Mouse (Mus musculus): ENCODE data around the gene Nat9.

Nat9 gene

DNA sequence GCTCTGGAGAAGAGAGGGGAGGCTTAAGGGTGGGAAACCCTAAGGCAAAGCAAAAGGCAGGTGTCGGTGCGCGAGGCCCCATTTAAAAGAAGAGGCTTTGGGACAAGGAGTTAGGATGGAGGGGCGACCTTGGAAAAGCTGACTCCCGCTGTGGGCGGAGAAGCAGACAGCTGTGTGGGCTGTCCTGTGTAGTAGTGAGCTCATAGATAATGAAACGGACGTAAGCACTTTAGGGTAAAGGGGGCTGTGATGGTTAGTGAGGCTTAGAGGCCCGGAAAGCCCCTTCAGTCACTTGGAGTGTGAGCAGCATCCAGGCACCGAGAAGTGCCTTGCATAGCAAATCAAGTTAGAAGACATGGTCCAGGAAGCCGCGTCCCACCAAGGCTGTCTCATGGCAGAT is at the start of gene Nat9:
TSS of gene Nat9 (minus strand) at position 167 of the 400 bp plus-strand sequence.
- no peak for DNase-seq (ENCODE audit: low spot score in 2 of 2)

DNA sequence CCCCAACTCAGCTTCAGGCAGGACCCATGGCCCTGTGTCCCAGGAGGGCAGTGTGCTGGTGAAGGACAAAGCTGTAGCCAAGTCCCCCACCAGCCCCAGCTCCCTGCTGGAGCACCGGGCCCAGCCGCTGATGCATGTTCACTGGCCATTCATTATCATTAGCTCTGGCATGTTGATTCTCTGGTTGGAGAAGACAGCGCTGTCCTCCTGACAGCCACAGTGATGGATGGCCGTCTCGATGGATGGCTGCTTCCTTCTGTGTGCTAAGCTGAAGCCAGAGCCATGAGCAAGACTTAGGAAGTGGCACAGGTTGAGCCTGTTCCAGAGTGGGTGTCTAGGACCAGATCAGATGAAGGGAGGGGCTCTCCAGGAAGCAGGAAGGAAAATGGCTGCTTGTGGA is 48.9 kb upstream of the Nat9 start:
- DNase-seq (ENCODE audit: low spot score in 2 of 2) = no peak

DNA sequence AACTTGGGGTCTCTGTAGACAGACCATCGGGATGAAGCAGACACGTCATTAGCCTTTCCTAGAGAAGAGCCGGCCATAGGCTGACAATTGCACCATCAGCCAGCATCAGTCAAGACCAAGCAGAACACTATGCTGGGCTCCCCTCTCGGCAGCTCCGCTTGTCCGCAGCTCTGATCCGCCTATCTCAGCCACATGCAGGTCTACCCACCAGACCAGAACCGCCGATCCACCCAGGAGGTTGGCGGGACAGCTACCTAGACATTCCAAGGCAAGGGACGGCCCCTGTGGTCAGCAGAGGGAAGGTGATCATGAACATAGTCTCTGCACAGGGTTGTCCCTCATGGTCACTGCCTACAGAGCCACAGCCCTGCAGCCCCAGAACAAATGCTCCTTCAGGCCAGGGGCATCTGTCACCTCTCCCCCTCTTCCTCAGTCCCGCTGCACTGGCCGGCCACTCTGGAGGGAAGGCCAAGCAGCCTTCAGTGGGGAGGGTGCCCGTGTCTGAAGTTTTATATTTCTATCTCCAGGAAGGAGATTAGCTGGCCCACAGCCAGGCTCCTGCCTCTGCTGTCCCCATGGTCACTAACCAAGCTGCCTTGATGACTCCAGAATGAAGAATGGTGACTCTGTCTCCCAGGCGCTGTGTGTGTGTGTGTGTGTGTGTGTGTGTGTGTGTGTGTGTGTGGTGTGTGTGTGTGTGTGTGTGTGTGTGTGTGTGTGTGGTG is 46.8 kb upstream of the Nat9 start:
- no peak for DNase-seq (ENCODE audit: low spot score in 2 of 2)

DNA sequence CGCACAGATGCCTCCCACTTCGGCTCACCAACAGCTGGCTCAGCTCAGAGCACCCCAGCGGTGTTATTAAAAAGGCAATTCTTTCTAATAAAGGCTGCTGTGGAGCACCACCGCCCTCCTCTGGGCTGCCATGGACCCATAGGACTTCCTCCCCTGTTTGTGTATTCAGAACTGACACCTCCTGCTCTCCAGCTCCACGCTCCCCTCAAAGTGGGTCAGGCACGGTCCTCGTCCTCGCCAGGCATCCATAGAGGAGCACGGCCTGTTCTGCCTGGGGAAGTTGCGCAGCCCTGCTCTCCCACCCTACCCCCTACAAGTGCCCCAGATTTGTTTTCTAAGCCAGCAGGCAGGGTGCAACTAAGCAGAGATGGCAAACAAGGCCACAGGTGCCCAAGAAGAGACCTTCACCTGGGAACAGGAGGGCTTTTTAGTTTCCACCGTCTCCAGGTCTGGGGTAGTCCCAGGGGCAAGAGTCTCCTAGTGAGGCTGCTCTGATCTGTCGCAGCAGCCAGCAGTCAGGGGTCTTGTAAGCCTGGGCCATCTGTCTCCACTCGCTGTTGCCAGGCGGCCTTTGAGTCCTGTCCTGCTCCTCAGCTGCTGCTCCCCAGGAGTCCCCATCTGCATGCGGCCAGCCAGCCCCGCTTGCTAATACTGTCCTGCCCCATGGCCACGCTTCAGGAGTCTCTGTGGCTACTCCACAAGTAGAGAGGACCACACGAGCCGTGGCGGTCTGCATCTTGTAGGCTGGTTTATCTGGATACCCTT is 46.0 kb upstream of the Nat9 start:
- DNase-seq (ENCODE audit: low spot score in 2 of 2) = peak; percentile 40 to 47

DNA sequence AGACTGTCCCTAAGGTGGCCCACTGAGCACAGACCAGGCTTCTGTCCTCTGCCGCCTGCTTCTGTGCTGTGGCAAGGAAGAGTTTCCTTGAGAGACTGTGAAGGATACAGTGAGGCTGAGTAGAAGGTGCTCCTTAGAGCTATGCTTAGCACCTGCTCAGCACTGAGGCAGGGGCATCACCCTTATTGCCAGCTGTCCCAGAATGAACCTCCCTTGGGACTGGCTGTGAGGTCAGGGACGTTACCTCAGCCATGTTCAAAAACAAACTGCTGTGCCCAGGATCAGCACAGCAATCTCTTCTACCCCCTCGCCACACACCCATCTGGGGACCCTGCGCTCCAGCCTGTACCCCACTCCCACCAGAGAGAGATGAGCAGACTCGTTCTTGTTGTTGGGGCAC is 45.2 kb upstream of the Nat9 start:
- no peak for DNase-seq (ENCODE audit: low spot score in 2 of 2)

DNA sequence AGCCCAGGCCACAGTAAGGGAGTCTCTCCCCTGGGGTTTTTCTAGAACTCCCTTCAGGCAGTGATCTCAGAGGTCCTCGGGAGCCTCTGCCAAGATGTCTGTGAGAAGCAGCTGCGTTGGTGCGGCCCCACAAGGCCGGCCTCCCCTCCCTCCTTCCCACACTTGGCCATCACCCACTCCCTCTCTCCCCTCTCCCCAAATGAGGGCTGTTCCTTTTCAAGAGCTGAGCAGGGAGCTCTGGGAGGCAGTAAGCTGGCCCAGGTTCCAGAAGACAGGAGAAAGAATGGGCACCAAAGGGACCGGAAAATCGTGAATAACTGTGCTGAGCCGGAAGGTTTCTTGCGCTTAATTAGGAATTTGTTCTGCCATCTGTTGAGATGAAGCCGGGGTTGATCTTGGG is 44.3 kb upstream of the Nat9 start:
- peak in 1 of 2 experiments; percentile 13 for DNase-seq (ENCODE audit: low spot score in 2 of 2)

DNA sequence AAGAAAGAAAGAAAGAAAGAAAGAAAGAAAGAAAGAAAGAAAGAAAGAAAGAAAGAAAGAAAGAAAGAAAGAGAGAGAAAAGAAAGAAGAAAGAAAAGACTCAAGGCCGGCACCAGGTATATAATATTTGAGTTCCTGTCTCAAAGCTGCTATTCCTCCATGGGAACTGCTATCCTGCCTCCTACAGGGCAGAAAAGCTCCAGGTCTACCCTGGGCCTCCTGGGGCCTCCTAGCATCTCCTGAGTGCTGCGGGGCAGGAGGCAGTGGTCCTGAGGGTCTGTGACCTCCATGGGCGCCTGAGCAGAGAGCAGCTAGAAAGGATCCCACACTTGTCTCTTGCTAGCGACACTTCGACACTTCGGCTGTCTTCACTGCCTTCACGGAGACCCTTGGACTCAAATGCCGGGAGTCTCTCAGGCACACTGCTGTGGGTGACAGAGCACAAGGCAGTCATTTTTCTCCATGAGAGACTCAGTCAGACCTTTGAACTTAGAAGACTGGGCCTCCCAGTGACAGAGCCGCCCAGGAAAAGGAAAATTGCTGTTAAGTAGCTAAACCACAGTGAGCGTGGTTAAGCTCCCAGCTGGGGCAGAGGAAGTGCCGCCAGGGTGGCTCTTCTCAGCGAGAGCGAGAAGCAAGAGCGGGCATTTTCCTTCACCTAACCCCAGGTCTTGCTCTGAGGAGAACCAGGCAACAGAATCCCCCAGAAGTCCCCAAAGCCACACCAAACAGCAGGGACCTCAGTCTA is 43.7 kb upstream of the Nat9 start:
- DNase-seq (ENCODE audit: low spot score in 2 of 2) = no peak

DNA sequence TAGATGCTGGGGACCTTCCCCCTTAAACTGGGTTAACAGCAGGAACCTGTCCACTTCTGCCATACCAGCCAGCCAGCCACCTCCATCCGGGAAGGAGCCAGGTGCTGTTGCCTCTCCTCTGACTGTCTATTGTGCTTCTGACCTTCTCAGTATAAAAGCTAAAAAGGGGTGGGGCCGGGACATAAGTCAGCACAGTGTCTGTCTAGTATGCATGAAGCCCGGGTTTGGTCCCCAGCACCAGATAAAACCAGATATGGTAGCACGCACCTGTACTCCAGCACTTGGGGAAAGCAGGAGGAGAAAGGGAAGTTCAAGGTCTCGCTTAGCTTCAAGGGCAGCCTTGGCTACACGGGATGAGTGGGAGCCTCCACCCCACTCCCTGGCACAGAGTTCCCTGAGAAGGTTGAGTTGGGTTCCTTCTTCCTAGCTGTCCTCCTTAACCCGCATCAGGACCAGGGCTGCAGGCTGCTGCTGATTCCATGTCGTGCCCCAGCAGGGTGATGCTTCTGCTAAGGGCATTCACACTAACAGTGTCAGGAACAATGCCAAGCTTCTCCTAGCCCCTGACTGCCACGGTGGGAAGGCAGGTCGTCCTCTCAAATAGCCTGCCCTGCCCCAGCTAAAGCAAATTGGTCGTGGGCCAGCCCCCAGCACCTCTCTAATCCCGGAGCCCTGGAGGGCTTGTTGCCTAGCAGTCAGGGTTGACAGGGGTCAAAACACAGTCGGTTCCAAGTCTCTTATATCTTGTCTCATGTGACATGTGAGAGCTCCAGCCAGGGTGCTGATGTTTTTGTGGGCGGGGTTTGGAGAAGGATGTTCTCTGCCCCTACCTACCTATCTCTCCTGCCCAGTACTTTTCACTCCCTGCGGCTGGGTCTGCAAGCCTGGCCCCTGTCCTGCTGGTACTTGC is 41.6 kb upstream of the Nat9 start:
- DNase-seq (ENCODE audit: low spot score in 2 of 2) = no peak

DNA sequence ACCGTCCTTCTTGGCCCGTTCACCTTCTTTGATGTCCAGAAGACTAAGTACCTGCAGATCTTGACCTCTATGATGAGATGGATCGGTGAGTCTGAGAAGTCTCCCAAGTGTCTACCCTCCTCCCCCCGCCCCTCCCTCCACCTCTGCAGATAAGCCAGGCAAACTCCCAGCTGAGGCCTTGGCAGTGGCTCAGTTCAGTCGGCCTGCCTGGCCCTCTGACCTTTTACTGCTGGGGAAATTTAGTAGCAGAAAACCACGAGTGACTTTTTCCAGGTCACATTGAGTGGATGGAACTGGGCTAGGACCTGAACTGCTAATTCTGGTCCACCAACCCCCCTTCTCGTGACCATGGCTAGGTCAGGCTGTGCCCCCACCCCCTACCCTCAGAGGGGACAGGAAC is 40.8 kb upstream of the Nat9 start:
- DNase-seq (ENCODE audit: low spot score in 2 of 2) = no peak

DNA sequence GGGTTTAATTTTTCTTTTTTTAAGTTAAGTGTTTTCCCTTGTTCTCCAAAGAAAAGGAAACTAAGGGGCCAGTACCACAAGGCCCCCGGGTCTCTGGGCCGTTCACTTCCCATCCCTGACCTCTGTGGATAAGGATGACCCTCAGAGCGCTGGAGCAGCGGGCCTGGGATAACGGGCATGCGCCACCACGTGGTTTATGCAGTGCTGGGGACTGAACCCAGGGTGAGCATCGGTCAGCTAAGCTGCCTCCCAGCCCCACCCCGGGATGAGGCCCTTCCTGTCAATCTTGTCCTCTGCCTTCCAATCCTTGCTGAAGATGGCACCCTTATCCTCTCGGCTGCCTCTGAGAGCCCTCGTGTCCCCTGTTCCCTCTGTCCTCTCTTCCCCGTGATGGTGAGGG is 40.0 kb upstream of the Nat9 start:
- DNase-seq (ENCODE audit: low spot score in 2 of 2) = no peak

DNA sequence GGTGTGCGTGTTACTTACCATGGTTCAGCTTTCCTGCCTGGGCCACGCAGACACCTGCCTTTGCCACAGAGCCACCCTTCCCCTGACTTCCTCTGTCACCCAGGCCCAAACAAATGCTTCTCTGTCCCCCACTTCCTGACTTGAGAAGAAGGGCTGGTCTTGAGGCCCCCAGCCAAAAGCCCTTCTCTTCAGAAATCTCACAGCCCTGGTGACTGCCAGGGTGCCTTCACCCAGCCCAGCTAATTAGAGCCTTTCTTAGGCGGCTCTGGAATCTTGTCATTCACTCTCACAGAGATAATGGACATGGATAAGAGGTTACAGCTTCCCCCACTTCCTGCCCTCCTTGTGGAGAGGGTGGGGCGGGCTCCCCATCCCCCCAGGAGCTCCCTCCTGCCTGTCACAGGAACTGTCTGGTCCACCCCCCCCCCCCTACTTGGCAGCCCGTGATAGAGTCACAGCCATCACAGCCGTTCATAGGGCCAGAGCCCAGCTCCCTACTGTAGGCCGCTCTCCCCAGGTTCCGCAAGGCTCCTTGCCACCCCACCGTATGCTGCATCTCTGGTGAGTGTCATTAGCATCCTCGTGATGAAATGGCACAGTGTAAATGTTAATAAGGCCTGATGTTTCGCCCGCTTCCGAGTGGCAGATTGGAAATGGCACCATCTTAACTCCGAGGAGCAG is 39.3 kb upstream of the Nat9 start:
- DNase-seq (ENCODE audit: low spot score in 2 of 2) = no peak

DNA sequence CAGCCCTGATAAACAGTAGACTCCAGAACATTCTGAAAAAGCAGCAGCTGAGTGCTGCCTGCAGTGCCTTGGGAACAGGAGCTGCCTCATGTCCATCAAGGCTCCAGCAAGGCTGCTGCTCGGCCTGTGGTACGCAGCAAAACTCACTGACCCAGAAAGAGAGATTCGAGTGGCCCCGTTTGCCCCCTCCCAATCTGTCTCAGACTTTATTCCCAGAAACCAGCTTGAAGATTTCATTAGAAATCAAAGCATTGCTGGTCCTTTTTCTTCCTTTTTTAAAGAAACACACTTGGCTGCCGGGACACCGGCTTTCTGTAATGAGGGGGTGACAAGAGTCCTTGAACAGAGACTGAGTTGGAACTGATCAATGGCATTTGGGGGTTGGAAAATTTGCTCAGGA is 37.6 kb upstream of the Nat9 start:
- DNase-seq (ENCODE audit: low spot score in 2 of 2) = no peak

DNA sequence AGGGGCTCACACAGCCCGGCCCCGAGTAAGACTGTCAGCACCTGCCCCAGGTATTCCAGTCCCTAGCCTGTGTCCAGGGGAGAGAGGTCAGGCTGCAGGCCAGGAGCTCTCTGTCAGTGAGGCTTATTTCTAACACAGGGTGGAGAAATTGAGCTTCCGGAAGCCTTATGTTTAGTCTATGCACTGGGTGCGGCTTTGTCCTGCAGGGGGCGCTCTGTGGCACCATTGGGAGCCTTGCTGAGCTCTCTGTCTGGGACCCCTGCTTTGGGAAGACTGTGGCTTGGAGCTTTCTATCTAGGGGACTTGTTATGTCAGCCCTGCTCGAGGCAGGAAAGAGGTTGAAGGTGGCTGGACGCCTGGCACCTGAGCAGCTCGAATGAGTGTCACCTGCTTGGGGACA is 37.2 kb upstream of the Nat9 start:
- DNase-seq (ENCODE audit: low spot score in 2 of 2) = no peak

DNA sequence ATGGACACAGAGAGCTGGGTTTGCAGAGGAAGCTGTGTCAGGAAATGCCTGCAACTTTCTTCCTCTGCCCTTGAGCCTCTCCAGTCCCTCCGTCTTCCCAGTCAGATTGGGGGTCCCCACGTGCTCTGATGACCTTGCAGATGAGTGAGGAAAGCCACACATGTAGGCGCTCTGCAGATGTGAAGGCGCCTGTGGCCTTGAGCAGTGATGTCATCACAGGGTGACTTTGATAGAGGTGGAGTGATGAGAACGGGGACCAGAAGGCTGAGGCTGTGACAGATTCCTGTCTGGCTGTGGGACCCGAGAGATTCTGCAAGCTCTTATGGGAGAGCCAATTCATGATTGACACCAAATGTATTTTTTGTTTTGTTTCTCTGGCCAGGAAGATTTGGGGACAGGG is 36.2 kb upstream of the Nat9 start:
- no peak for DNase-seq (ENCODE audit: low spot score in 2 of 2)

DNA sequence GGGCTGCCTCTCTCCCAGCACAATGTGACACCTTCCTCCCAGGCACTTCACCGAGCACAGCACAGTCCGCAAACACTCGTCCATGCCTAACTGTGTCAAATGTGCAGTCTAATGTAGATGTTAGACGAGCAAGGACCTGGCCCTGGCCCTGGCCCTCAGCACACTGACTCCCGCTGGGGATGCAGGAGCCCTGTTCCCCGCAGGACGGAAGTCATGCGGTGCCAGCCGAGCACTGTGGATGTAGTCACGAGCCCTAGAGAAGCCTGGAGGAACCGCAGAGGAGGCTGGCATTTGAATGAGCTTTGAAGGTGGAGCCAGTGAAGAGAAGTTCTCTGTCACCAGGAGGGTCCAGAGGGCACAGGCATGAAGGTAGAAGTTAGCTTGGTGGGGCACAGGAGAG is 35.8 kb upstream of the Nat9 start:
- DNase-seq (ENCODE audit: low spot score in 2 of 2) = no peak

DNA sequence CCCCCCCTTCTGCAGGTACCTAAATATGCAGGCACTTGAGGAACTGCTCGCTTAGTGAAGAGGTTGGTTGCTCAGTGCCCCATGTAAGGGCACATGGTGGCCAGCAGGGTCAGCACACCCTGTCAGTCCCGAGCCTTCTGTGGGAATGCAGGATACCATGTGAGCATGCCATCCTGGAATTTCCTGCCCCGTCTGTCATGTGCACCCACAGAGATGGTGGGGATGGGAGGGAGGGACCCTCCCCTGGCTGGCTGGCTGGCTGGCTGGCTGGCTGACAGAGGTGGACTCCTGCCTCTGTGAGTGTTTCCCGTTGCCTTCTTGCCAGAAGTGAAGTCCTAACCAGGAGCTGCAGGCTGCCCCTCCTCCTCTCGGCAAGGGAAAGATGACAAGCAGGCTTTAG is 34.9 kb upstream of the Nat9 start:
- no peak for DNase-seq (ENCODE audit: low spot score in 2 of 2)

DNA sequence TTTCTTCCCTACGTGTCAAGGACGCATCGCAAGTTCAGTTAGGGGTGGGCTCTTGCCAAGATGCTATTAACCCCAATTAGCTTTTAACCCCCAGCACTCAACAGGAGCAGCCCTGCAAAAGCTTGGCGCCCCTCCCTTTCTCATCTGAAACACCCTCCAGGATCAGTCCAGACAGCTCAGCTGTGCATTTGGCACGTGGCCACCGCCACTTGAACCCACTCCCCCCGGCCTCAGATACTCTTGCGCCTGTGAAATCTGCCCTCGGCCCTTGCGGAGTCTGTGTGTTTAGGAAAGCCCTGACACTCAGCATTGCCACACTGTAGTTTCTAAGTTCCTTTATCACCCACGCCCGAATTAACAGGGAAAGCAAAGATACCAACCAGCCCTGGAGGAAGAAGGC is 34.4 kb upstream of the Nat9 start:
- DNase-seq (ENCODE audit: low spot score in 2 of 2) = no peak

DNA sequence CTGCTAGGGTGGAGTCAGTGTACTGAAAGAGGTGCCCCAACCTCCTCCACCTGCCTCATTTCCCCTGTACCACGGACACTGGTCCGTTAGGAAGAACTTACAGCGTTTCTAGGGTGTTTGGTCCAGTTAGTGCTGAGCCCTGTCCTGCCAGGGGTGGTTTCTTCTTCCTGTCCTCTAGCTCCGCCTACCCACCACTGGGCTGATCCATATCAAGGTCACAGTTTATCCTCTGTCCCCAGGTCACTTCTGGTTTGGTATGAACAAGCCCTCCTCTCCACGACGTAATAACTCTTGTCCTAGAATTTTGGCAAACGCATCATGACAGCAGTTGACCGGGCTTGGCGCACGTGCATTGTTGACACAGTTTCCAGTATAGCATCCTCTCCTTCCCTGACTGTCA is 32.0 kb upstream of the Nat9 start:
- no peak for DNase-seq (ENCODE audit: low spot score in 2 of 2)

DNA sequence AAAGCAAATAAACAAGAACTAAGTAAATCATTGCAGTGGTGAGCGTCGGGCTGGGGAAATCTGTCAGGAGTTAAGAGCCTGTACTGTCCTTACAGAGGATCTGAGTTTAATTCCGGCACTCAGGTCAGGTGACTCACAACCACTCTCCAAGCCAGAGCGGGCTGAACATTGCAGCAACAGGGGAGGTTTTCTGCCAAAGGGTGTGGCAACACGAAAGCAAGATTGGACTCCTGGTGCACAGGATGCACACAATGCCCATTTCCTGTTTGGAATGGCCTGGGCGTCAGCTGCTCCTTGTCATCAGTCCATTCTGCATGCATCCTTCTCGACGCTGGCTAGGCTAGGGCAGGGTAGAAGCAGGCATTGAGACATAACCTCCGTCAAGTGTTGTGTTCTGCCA is 31.6 kb upstream of the Nat9 start:
- no peak for DNase-seq (ENCODE audit: low spot score in 2 of 2)

DNA sequence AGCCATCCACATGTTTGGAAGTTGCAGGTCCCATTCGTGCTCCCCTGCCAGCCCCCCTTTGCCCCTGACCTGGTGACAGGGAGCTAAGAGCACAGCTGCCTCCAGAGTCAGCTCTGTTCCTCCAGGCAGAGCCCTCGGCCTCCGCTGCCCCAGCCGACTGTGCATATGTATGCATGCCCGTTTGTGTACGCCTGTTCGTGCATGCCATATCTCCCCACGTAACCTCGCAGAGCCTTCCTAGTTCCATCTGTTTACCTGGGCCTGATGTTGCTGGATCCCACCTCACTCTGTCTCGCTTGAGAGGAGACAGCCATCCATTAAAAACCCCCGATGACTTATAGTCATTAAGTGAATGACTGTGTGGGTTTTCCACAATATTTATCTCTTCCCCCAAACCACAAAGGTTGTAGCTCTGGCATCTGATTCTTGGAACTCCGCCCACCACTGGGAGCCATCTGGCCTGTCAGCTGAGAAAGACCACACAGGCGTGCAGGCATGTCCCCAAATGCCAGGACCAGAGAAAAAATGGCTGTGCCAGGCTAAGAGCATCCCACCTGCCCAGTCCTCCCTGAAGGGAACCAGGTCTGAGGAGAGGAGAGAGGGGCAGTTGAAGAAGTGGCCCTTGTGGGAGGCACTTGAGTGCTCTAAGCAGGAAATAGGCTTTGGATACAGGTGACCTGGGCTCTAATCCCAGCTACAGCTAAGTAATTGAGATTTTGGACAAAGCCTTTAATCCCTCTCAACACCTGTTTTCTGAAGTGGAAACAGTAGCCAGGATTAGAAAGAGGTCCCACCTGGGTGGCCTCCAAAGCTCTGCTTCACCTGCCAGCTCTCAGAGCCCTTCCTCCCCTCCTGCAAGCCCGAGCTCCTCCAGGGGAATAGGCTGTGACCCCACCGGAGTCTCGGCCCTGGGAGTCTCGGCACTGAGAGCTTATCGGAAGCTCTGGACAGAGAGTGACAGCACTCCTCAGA is 30.1 kb upstream of the Nat9 start:
- DNase-seq (ENCODE audit: low spot score in 2 of 2) = no peak
